Mouse (Mus musculus) stomach, postnatal 0 days (tissue): ENCODE measurements at regions not wholly inside any gene's neighbourhood (a gene's known extent, or its start where the extent isn't known, plus 50 kb on each side); places are given as distances from the start of the nearest gene placed in this dataset.

ENCODE experiments used
- ATAC-seq: fragments of 200-750 bp; cut with Nextera tagmentation; 2 replicates; pipeline ENCODE4 v1.8.0; 2017; ENCODE audit not compliant: low FRiP score, low TSS enrichment
- DNase-seq: peaks from one replicate; pipeline ENCODE4 v3.0.0-alpha.2; 2016; ENCODE audit warnings: low spot score
- H3K27ac ChIP-seq: fragments of 300-500 bp; sonication (generic); replicated peaks from 2 replicates; pipeline ENCODE4 v1.5.1; 2014; ENCODE audit warnings: mild to moderate bottlenecking, control low read depth
- H3K27me3 ChIP-seq: fragments of 300-500 bp; sonication (generic); 2 replicates; pipeline ENCODE4 v1.6.1; 2014; ENCODE audit warnings: low read length; ENCODE audit not compliant: control insufficient read depth, insufficient read depth
- H3K36me3 ChIP-seq: fragments of 300-500 bp; sonication (generic); 2 replicates; pipeline ENCODE4 v1.6.1; 2014; ENCODE audit warnings: low read length, mixed read lengths; ENCODE audit not compliant: control insufficient read depth, insufficient read depth
- H3K4me1 ChIP-seq: fragments of 300-500 bp; sonication (generic); replicated peaks from 2 replicates; pipeline ENCODE4 v1.6.1; 2014; ENCODE audit warnings: antibody characterized with exemption; ENCODE audit not compliant: control insufficient read depth, insufficient read depth
- H3K4me2 ChIP-seq: fragments of 300-500 bp; sonication (generic); replicated peaks from 2 replicates; pipeline ENCODE4 v1.6.1; 2014; ENCODE audit warnings: low read depth, mild to moderate bottlenecking, control low read depth, moderate library complexity
- H3K4me3 ChIP-seq: fragments of 300-500 bp; sonication (generic); 2 replicates; pipeline ENCODE4 v1.5.1; 2014; ENCODE audit warnings: low read depth, low read length, control low read depth
- H3K9ac ChIP-seq: fragments of 300-500 bp; sonication (generic); 2 replicates; pipeline ENCODE4 v1.6.1; 2014; ENCODE audit warnings: mild to moderate bottlenecking, low read length, control low read depth, mixed read lengths
- H3K9me3 ChIP-seq: fragments of 300-500 bp; sonication (generic); 2 replicates; pipeline ENCODE4 v1.6.1; 2016; ENCODE audit warnings: low read length; ENCODE audit not compliant: control insufficient read depth
- CTCF ChIP-seq: IDR thresholded peaks from 2 replicates; pipeline ENCODE4 v1.5.1; 2016; ENCODE audit warnings: antibody characterized with exemption, low read depth, mild to moderate bottlenecking, moderate library complexity
- EP300 ChIP-seq: optimal IDR thresholded peaks from 2 replicates; pipeline ENCODE3; 2016; ENCODE audit warnings: antibody characterized with exemption
- WGBS: fragments of 180-500 bp; shearing (Covaris S2); extraction: QIAGEN DNeasy Blood & Tissue Kit; methylation state at CpG from one replicate; pipeline ENCODE4 v1.1.7; 2014; 5-methylcytosine and 5-hydroxymethylcytosine counted together

GRCm38 (mm10) chr9:31583983-31584382, 119.7 kb upstream of the Tmem45b start:
- H3K4me1 ChIP-seq = no peaks in the 10 kb centered on the region
- ATAC-seq = no peak
- no peaks in the 10 kb centered on the region for H3K9me3 ChIP-seq
- H3K9ac ChIP-seq = no peak overlapping the region
- 60% methylated on average over 10 of the region's 10 CpGs for WGBS
- H3K36me3 ChIP-seq = no peaks in the 10 kb centered on the region
- no peak overlapping the region for H3K4me2 ChIP-seq
- DNase-seq = no peak
- H3K27me3 ChIP-seq = no peaks in the 10 kb centered on the region
- no peak overlapping the region for H3K27ac ChIP-seq
- H3K4me3 ChIP-seq = no peak overlapping the region
- TF ChIP-seq CTCF (no peak), EP300 (no peak)

GRCm38 (mm10) chr9:31582947-31583346, 118.7 kb upstream of the Tmem45b start:
- H3K27me3 ChIP-seq = no peaks in the 10 kb centered on the region
- no peaks in the 10 kb centered on the region for H3K36me3 ChIP-seq
- H3K9me3 ChIP-seq = no peaks in the 10 kb centered on the region
- H3K9ac ChIP-seq = no peak overlapping the region
- TF ChIP-seq EP300 (no peak), CTCF (peak; percentile 32; the same call in 1 of the 2 replicates)
- WGBS = 65% methylated on average over 7 of the region's 7 CpGs
- no peak overlapping the region for H3K4me3 ChIP-seq
- no peaks in the 10 kb centered on the region for H3K4me1 ChIP-seq
- ATAC-seq = no peak
- H3K4me2 ChIP-seq = no peak overlapping the region
- no peak for DNase-seq
- H3K27ac ChIP-seq = no peak overlapping the region; the same call in 1 of the 2 replicates

- WGBS = 87% methylated on average over 8 of the region's 8 CpGs
- TF ChIP-seq EP300 (no peak), CTCF (no peak)
- no peak overlapping the region for H3K4me2 ChIP-seq
- H3K27ac ChIP-seq = no peak overlapping the region
- H3K9me3 ChIP-seq = no peaks in the 10 kb centered on the region
- no peak overlapping the region for H3K4me3 ChIP-seq
- ATAC-seq = no peak
- no peaks in the 10 kb centered on the region for H3K36me3 ChIP-seq
- no peak for DNase-seq
- no peaks in the 10 kb centered on the region for H3K27me3 ChIP-seq
- no peaks in the 10 kb centered on the region for H3K4me1 ChIP-seq
- no peak overlapping the region for H3K9ac ChIP-seq
These were observed 114.4 kb upstream of the Tmem45b start for GRCm38 (mm10) chr9:31578506-31579173.

GRCm38 (mm10) chr9:31577066-31577465, 112.8 kb upstream of the Tmem45b start:
- TF ChIP-seq CTCF = peak; percentile 50
- TF ChIP-seq EP300 = no peak
- Histone ChIP-seq H3K27ac (no peak overlapping the region), H3K4me2 (no peak overlapping the region), H3K27me3 (no peaks in the 10 kb centered on the region), H3K9me3 (no peaks in the 10 kb centered on the region), H3K4me3 (no peak overlapping the region), H3K9ac (no peak overlapping the region), H3K4me1 (no peaks in the 10 kb centered on the region), H3K36me3 (no peaks in the 10 kb centered on the region)
- 70% methylated on average over 7 of the region's 7 CpGs for WGBS
- DNase-seq (no peak), ATAC-seq (no peak)

GRCm38 (mm10) chr9:31567029-31567428, 102.8 kb upstream of the Tmem45b start:
- no peak overlapping the region for H3K4me3 ChIP-seq
- H3K4me2 ChIP-seq = no peak overlapping the region
- TF ChIP-seq CTCF (no peak), EP300 (no peak)
- H3K9ac ChIP-seq = no peak overlapping the region
- 66% methylated on average over 10 of the region's 10 CpGs for WGBS
- no peaks in the 10 kb centered on the region for H3K4me1 ChIP-seq
- no peaks in the 10 kb centered on the region for H3K36me3 ChIP-seq
- H3K27ac ChIP-seq = no peak overlapping the region
- no peaks in the 10 kb centered on the region for H3K27me3 ChIP-seq
- no peaks in the 10 kb centered on the region for H3K9me3 ChIP-seq
- no peak for ATAC-seq
- DNase-seq = no peak

- TF ChIP-seq CTCF = peak; percentile 36
- no peak for TF ChIP-seq EP300
- H3K36me3 ChIP-seq = no peaks in the 10 kb centered on the region
These were observed 102.2 kb upstream of the Tmem45b start for GRCm38 (mm10) chr9:31566257-31567007.

More at GRCm38 (mm10) chr9:31566257-31567007, 102.2 kb upstream of the Tmem45b start:
- Histone ChIP-seq H3K9ac (no peak overlapping the region), H3K4me1 (no peaks in the 10 kb centered on the region), H3K27ac (no peak overlapping the region), H3K9me3 (no peaks in the 10 kb centered on the region), H3K27me3 (no peaks in the 10 kb centered on the region), H3K4me3 (no peak overlapping the region), H3K4me2 (no peak overlapping the region)
- DNase-seq = no peak
- WGBS = 63% methylated on average over 31 of the region's 31 CpGs
- peak; percentile 49; the same call in 1 of the 2 replicates for ATAC-seq
